Mouse (Mus musculus) MEL (cell line): ENCODE measurements around the gene Nyap2. TPM values are rescaled to one million over a fixed set of nuclear protein-coding genes. Genes with fewer than 3 reads are reported as not detected.

Experiments
- DNase-seq: peaks from one replicate; pipeline ENCODE4 v3.0.0; 2011; ENCODE audit warnings: low read depth, low spot score
- H3K27ac ChIP-seq: 2 replicates; pipeline ENCODE4 v1.5.1; 2012; ENCODE audit warnings: low read depth, mild to moderate bottlenecking, control low read depth, low read length, moderate library complexity; ENCODE audit not compliant: control insufficient read depth
- H3K27me3 ChIP-seq, 2 experiments: fragments of 150-350 bp in 1 of 2; sonication (generic) in 1 of 2; 2 replicates each; pipeline ENCODE4 v1.6.1; 2012; ENCODE audit warnings: low read length in 2 of 2, mild to moderate bottlenecking in 2 of 2, improper control_type of control experiment in 1 of 2, moderate library complexity in 1 of 2; ENCODE audit not compliant: insufficient read depth in 2 of 2, control insufficient read depth in 1 of 2
- H3K36me3 ChIP-seq, 2 experiments: 2 replicates each; pipeline ENCODE4 v1.6.1; 2012 to 2014; ENCODE audit warnings: low read length in 2 of 2, improper control_type of control experiment in 1 of 2, inconsistent platforms in 1 of 2, mild to moderate bottlenecking in 1 of 2; ENCODE audit not compliant: insufficient read depth in 2 of 2, control insufficient read depth in 1 of 2
- H3K4me1 ChIP-seq, 2 experiments: fragments of 150-350 bp in 1 of 2; sonication (generic) in 1 of 2; 2 replicates each; pipeline ENCODE4 v1.6.1; 2012; ENCODE audit warnings: low read length in 2 of 2, improper control_type of control experiment in 1 of 2, mild to moderate bottlenecking in 1 of 2; ENCODE audit not compliant: insufficient read depth in 2 of 2, control insufficient read depth in 1 of 2
- H3K4me3 ChIP-seq, 2 experiments: fragments of 150-350 bp in 1 of 2; sonication (generic) in 1 of 2; 2 replicates each; pipeline ENCODE4 v1.5.1; 2012; ENCODE audit warnings: low read depth in 2 of 2, low read length in 2 of 2, mild to moderate bottlenecking in 2 of 2, moderate library complexity in 2 of 2, control low read depth in 1 of 2, improper control_type of control experiment in 1 of 2; ENCODE audit not compliant: control insufficient read depth in 1 of 2, insufficient read depth in 1 of 2
- H3K79me2 ChIP-seq: 2 replicates; pipeline ENCODE4 v1.6.1; 2012; ENCODE audit warnings: mild to moderate bottlenecking, low read length, moderate library complexity; ENCODE audit not compliant: control insufficient read depth, poor library complexity, insufficient read depth
- H3K9ac ChIP-seq: 2 replicates; pipeline ENCODE4 v1.6.1; 2012; ENCODE audit warnings: low read depth, mild to moderate bottlenecking, control low read depth, low read length, moderate library complexity; ENCODE audit not compliant: control insufficient read depth, poor library complexity, severe bottlenecking
- H3K9me3 ChIP-seq: fragments of 150-350 bp; sonication (generic); replicated peaks from 2 replicates; pipeline ENCODE4 v1.6.1; 2012; ENCODE audit warnings: mild to moderate bottlenecking, low read length, improper control_type of control experiment, moderate library complexity; ENCODE audit not compliant: insufficient read depth
- BHLHE40 ChIP-seq: IDR thresholded peaks from 2 replicates; pipeline ENCODE4 v1.6.1; 2012; ENCODE audit warnings: low read depth, mild to moderate bottlenecking, inconsistent platforms, low read length, improper control_type of control experiment, borderline replicate concordance
- CHD1 ChIP-seq: IDR thresholded peaks from 2 replicates; pipeline ENCODE4 v1.6.1; 2012; ENCODE audit warnings: low read depth, mild to moderate bottlenecking, inconsistent platforms, low read length, improper control_type of control experiment
- CTCF ChIP-seq, 3 experiments: IDR thresholded peaks in 2 of 3; conservative IDR thresholded peaks in 1 of 3; 2 replicates each; pipeline ENCODE4 v1.5.1; 2011 to 2012; ENCODE audit warnings: low read length in 3 of 3, low read depth in 2 of 3, mild to moderate bottlenecking in 2 of 3, improper control_type of control experiment in 1 of 3, inconsistent platforms in 1 of 3, mixed read lengths in 1 of 3, moderate library complexity in 1 of 3; ENCODE audit not compliant: control insufficient read depth in 1 of 3, insufficient read depth in 1 of 3, poor library complexity in 1 of 3, severe bottlenecking in 1 of 3
- ELF1 ChIP-seq: IDR thresholded peaks from 2 replicates; pipeline ENCODE4 v1.6.1; 2014; ENCODE audit warnings: low read depth, mild to moderate bottlenecking, inconsistent platforms, low read length, improper control_type of control experiment, moderate library complexity
- ETS1 ChIP-seq: IDR thresholded peaks from 2 replicates; pipeline ENCODE4 v1.6.1; 2012; ENCODE audit warnings: low read depth, mild to moderate bottlenecking, inconsistent platforms, low read length, improper control_type of control experiment, moderate library complexity
- KAT2A ChIP-seq: conservative IDR thresholded peaks from 2 replicates; pipeline ENCODE4 v1.6.1; 2012; ENCODE audit warnings: low read depth, low read length, improper control_type of control experiment, inconsistent platforms
- MAX ChIP-seq: IDR thresholded peaks from 2 replicates; pipeline ENCODE4 v1.6.1; 2011; ENCODE audit warnings: low read length, improper control_type of control experiment
- MEF2A ChIP-seq: IDR thresholded peaks from 2 replicates; pipeline ENCODE4 v1.6.1; 2014; ENCODE audit warnings: low read depth, mild to moderate bottlenecking, inconsistent platforms, low read length, improper control_type of control experiment; ENCODE audit not compliant: poor library complexity, insufficient replicate concordance, severe bottlenecking; ENCODE audit errors: extremely low read depth
- MYB ChIP-seq: IDR thresholded peaks from 2 replicates; pipeline ENCODE4 v1.6.1; 2011; ENCODE audit warnings: mild to moderate bottlenecking, low read depth, low read length, improper control_type of control experiment
- MYC ChIP-seq: IDR thresholded peaks from 2 replicates; pipeline ENCODE4 v1.6.1; 2011; ENCODE audit warnings: low read depth, mild to moderate bottlenecking, low read length, improper control_type of control experiment, moderate library complexity
- NELFE ChIP-seq: IDR thresholded peaks from 2 replicates; pipeline ENCODE4 v1.6.1; 2011; ENCODE audit warnings: low read depth, low read length, improper control_type of control experiment
- POLR2AphosphoS5 ChIP-seq: IDR thresholded peaks from 2 replicates; pipeline ENCODE4 v1.6.1; 2012; ENCODE audit warnings: low read depth, borderline replicate concordance, mild to moderate bottlenecking, inconsistent platforms, low read length, moderate library complexity, mixed read lengths
- RAD21 ChIP-seq: IDR thresholded peaks from 2 replicates; pipeline ENCODE4 v1.6.1; 2011; ENCODE audit warnings: mild to moderate bottlenecking, low read depth, low read length, improper control_type of control experiment
- RCOR1 ChIP-seq: IDR thresholded peaks from 2 replicates; pipeline ENCODE4 v1.6.1; 2012; ENCODE audit warnings: low read depth, mild to moderate bottlenecking, inconsistent platforms, low read length, improper control_type of control experiment
- SMC3 ChIP-seq: IDR thresholded peaks from 2 replicates; pipeline ENCODE4 v1.6.1; 2011; ENCODE audit warnings: low read depth, low read length, improper control_type of control experiment
- TAL1 ChIP-seq: IDR thresholded peaks from 2 replicates; pipeline ENCODE4 v1.6.1; 2012; ENCODE audit warnings: mild to moderate bottlenecking, inconsistent platforms, low read length, moderate library complexity, mixed read lengths
- TBP ChIP-seq: IDR thresholded peaks from 2 replicates; pipeline ENCODE4 v1.8.0; 2011; ENCODE audit warnings: low read depth, low read length, improper control_type of control experiment
- USF2 ChIP-seq, 2 experiments: IDR thresholded peaks; 2 replicates each; pipeline ENCODE4 v1.6.1; 2011 to 2012; ENCODE audit warnings: improper control_type of control experiment in 2 of 2, low read length in 2 of 2, borderline replicate concordance in 1 of 2, inconsistent platforms in 1 of 2, low read depth in 1 of 2, mild to moderate bottlenecking in 1 of 2; ENCODE audit not compliant: insufficient read depth in 1 of 2
- ZC3H11A ChIP-seq: IDR thresholded peaks from 2 replicates; pipeline ENCODE4 v1.6.1; 2012; ENCODE audit warnings: low read depth, mild to moderate bottlenecking, inconsistent platforms, low read length, improper control_type of control experiment
- polyA plus RNA-seq, 2 experiments: library from polyadenylated mRNA; stranded (reverse) in 1 of 2; unstranded in 1 of 2; fragments of >175 nt in 1 of 2; fragments of >200 nt in 1 of 2; gene quantifications; 2 replicates each; pipeline versions ENCODE4 v1.2.1 to v1.2.4; 2012; ENCODE audit warnings: low replicate concordance in 2 of 2, low read depth in 1 of 2; ENCODE audit not compliant: insufficient read length in 2 of 2, insufficient read depth in 1 of 2, missing spikeins in 1 of 2
- total RNA-seq: library from RNA; depleted of rRNA; stranded (reverse); fragments of 300-350 nt; gene quantifications from 2 replicates; pipeline ENCODE4 v1.2.3, GENCODE M21; 2012

Nyap2 gene
- total and polyA plus RNA-seq, 3 experiments: not detected

GRCm38 (mm10) chr1:81316403-81316994 lies 239.7 kb downstream of the Nyap2 start:
- no peaks in the 10 kb centered on the region for H3K9me3 ChIP-seq
- no peaks in the 10 kb centered on the region for H3K79me2 ChIP-seq
- no peak overlapping the region for H3K27ac ChIP-seq
- no peaks in the 10 kb centered on the region for H3K36me3 ChIP-seq
- H3K27me3 ChIP-seq: no peaks in the 10 kb centered on the region
- no peak overlapping the region for H3K9ac ChIP-seq
- no peak overlapping the region for H3K4me3 ChIP-seq
- H3K4me1 ChIP-seq: no peaks in the 10 kb centered on the region
- TF ChIP-seq MEF2A (no peak), MYC (0 out of 2 replicates have a peak, but pooled peaks have one; percentile 31), BHLHE40 (no peak), RAD21 (peak; percentile 91), TBP (no peak), SMC3 (peak; percentile 82), NELFE (no peak), CTCF (IDR thresholded peaks at IDR 0.05 in 2 of 3, conservative IDR thresholded peaks at IDR 0.05 in 1 of 3; ENCODE audit: control insufficient read depth in 1 of 3, insufficient read depth in 1 of 3, low read depth in 2 of 3, low read length in 3 of 3, poor library complexity in 1 of 3, severe bottlenecking in 1 of 3) (peak; percentile 74 to 86 (median 79)), MAX (no peak), CHD1 (0 out of 2 replicates have a peak, but pooled peaks have one; percentile 41), POLR2AphosphoS5 (no peak), TAL1 (no peak), USF2 (IDR thresholded peaks at IDR 0.05; ENCODE audit: borderline replicate concordance in 1 of 2, insufficient read depth in 1 of 2, low read depth in 1 of 2, low read length in 2 of 2) (no peak), MYB (no peak), RCOR1 (no peak), ELF1 (no peak), ZC3H11A (peak; percentile 72)
- peak; percentile 51 for DNase-seq

GRCm38 (mm10) chr1:81316995-81317413 lies 240.3 kb downstream of the Nyap2 start:
- DNase-seq: no peak
- Histone ChIP-seq H3K9ac (no peak overlapping the region), H3K9me3 (no peaks in the 10 kb centered on the region), H3K4me3 (no peak overlapping the region), H3K36me3 (no peaks in the 10 kb centered on the region), H3K27me3 (no peaks in the 10 kb centered on the region), H3K4me1 (no peaks in the 10 kb centered on the region), H3K27ac (no peak overlapping the region), H3K79me2 (no peaks in the 10 kb centered on the region)
- TF ChIP-seq CTCF (IDR thresholded peaks at IDR 0.05 in 2 of 3, conservative IDR thresholded peaks at IDR 0.05 in 1 of 3; ENCODE audit: control insufficient read depth in 1 of 3, insufficient read depth in 1 of 3, low read depth in 2 of 3, low read length in 3 of 3, poor library complexity in 1 of 3, severe bottlenecking in 1 of 3) (no peak), ETS1 (no peak), KAT2A (no peak), BHLHE40 (no peak), RCOR1 (no peak)
